Mouse (Mus musculus): ENCODE measurements around the gene Mepce.

DNA sequence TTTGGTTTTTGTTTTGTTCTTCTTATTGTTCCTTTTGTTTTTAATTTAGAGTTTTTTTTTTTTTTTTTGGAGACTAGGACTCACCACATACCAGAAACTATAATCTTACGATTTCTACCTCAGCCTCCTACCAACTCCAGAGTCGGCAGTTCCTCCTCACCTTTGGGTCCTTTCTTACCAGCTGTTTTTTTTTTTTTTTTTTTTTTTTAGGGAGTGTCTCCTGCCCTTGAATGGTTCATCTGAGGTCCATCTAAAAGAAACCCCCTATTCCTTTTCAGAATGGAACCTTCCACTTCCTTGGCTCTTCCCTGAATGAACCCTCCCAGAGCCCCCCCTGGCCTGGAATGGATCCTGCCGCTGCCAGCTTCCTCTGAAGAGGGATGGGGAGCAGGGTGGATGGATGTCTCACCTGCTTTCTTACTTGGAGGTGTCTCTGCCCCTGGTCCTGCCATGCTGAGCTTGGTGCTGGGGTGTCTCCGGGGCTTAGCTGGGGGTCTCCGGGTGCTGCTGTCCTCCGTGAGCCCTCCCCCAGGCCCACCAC, 50.0 kb downstream of the Mepce start:
- TF ChIP-seq EP300 (optimal IDR thresholded peaks at IDR 0.05) = no peak
- no peak for TF ChIP-seq CTCF (IDR thresholded peaks at IDR 0.05; ENCODE audit: low read depth)
